Mouse (Mus musculus) midbrain, postnatal 0 days (tissue): Measurements from ENCODE around the gene Gm15517. TPM values are rescaled to one million over a fixed set of nuclear protein-coding genes. Genes with fewer than 3 reads are reported as not detected.

Source experiments
- ATAC-seq: fragments of 200-750 bp; cut with Nextera tagmentation; 2 replicates; pipeline ENCODE4 v1.8.0; 2017; ENCODE audit warnings: moderate number of reproducible peaks, mild to moderate bottlenecking, moderate TSS enrichment, moderate library complexity; ENCODE audit not compliant: low FRiP score
- DNase-seq: peaks from one replicate; pipeline ENCODE4 v3.0.0-alpha.2; 2015; ENCODE audit warnings: low spot score
- H3K27ac ChIP-seq: fragments of 300-500 bp; sonication (generic); 2 replicates; pipeline ENCODE4 v1.5.1; 2014; ENCODE audit warnings: low read depth, mild to moderate bottlenecking, low read length, mixed read lengths
- H3K27me3 ChIP-seq: fragments of 300-500 bp; sonication (generic); 2 replicates; pipeline ENCODE4 v1.6.1; 2014; ENCODE audit warnings: low read length, control low read depth, mixed read lengths; ENCODE audit not compliant: insufficient read depth
- H3K36me3 ChIP-seq: fragments of 300-500 bp; sonication (generic); 2 replicates; pipeline ENCODE4 v1.6.1; 2014; ENCODE audit warnings: low read length, control low read depth, mixed read lengths; ENCODE audit not compliant: insufficient read depth
- H3K4me1 ChIP-seq: fragments of 300-500 bp; sonication (generic); 2 replicates; pipeline ENCODE4 v1.6.1; 2014; ENCODE audit warnings: mild to moderate bottlenecking, control low read depth, antibody characterized with exemption, low read length, mixed read lengths; ENCODE audit not compliant: insufficient read depth
- H3K4me2 ChIP-seq: fragments of 300-500 bp; sonication (generic); 2 replicates; pipeline ENCODE4 v1.6.1; 2014; ENCODE audit warnings: low read depth, mild to moderate bottlenecking, low read length, mixed read lengths; ENCODE audit not compliant: poor library complexity, severe bottlenecking
- H3K4me3 ChIP-seq: fragments of 300-500 bp; sonication (generic); 2 replicates; pipeline ENCODE4 v1.5.1; 2014; ENCODE audit warnings: low read depth, mild to moderate bottlenecking, low read length, moderate library complexity
- H3K9ac ChIP-seq: fragments of 300-500 bp; sonication (generic); replicated peaks from 2 replicates; pipeline ENCODE4 v1.6.1; 2014; ENCODE audit warnings: mild to moderate bottlenecking, low read length, moderate library complexity, mixed read lengths; ENCODE audit not compliant: poor library complexity, severe bottlenecking
- H3K9me3 ChIP-seq: fragments of 300-500 bp; sonication (generic); 2 replicates; pipeline ENCODE4 v1.6.1; 2016; ENCODE audit warnings: low read length, control low read depth
- CTCF ChIP-seq: IDR thresholded peaks from 2 replicates; pipeline ENCODE4 v1.5.1; 2016; ENCODE audit warnings: antibody characterized with exemption, mild to moderate bottlenecking
- WGBS: fragments of 180-500 bp; shearing (Covaris S2); extraction: QIAGEN DNeasy Blood & Tissue Kit; methylation state at CpG from one replicate; pipeline ENCODE4 v1.1.7; 2014; 5-methylcytosine and 5-hydroxymethylcytosine counted together
- polyA plus RNA-seq: library from polyadenylated mRNA; unstranded; fragments of >200 nt; fragmentation: Nextera tagmentation; extraction: Ambion mirVana; gene quantifications from 2 replicates; pipeline ENCODE4 v1.2.1, GENCODE M21; 2015
- total RNA-seq: library from RNA; depleted of rRNA; stranded (reverse); fragments of >200 nt; gene quantifications from 2 replicates; pipeline ENCODE4 v1.2.3, GENCODE M21; 2014

The Gm15517 gene
- total and polyA plus RNA-seq, 2 experiments from 2014 or later: not detected

DNA sequence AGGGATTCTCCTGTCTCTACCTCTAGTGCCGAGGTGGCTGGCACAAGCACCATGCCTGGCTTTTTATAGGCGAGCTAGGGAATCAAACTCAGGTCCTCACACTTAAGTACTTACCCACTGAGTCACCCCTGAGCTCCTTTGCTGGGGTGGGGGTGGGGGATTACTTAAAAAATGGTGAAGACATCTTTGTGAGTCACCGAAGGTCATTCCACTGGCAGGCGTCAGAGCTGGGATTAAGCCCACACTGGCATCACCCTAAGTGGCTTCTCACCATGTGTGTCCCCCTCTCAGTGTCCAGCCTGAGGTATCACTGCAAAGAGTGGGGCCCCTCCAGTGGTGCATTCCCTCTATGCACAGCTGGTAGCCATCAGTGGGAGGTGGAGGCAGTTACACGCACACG, 837 bp upstream of the Gm15517 start:
- no peaks in the 10 kb centered on the region; the same call in 1 of the 2 replicates for H3K4me1 ChIP-seq
- no peak overlapping the region for H3K4me2 ChIP-seq
- no peaks in the 10 kb centered on the region for H3K9me3 ChIP-seq
- H3K9ac ChIP-seq: no peak overlapping the region
- no peaks in the 10 kb centered on the region for H3K27me3 ChIP-seq
- H3K4me3 ChIP-seq: no peak overlapping the region
- H3K36me3 ChIP-seq: no peaks in the 10 kb centered on the region
- no peak for TF ChIP-seq CTCF
- no peak overlapping the region for H3K27ac ChIP-seq
- DNase-seq: no peak
- ATAC-seq: no peak
- 71% methylated on average over 6 of the region's 6 CpGs for WGBS

DNA sequence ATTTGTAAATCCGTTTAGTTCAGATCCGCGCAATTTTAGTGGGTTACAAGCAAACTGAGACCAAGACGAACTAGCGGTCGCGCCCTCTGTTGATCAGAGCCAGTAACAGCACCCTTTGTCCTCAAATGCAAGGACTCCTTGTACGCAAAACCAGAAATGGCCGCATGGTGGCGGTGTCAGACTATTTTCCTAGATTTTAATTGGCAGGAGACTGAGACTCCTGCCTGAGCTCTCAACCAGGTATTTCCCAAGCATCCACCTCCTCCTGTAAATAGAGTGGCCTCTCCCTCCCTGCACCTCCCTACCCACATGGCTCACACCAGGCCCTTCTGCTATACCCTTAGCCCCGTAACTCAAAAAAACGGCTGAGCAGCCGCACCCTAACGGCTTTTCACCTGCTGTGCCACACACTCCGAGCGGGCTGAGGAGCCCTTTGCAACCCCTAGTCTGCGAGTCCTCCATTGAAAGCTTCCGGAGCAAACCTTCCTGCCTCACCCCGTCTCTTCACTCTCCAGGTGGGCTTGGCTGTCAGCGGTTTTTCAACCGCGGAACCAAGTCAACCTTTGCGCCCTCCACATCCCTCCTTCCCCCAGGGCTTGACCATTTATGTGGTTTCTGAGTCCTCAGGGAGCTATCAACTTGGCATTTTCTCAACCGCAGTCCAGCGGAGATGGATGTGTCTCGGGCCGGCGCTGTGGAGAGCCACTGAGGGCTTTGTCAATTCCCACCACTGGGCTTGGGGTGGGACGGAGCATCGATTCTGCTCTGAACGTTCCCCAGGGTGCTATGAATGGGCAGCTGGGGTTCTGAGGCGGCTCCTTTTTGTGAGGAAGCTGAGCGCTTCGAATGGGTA, 1.8 kb downstream of the Gm15517 start:
- ATAC-seq: peak; percentile 87
- H3K4me2 ChIP-seq: peak overlapping the region; percentile 67
- peak overlapping the region; percentile 36 for H3K4me3 ChIP-seq
- H3K9me3 ChIP-seq: no peaks in the 10 kb centered on the region
- peak overlapping the region; percentile 55 for H3K9ac ChIP-seq
- H3K4me1 ChIP-seq: no peaks in the 10 kb centered on the region; the same call in 1 of the 2 replicates
- peak; percentile 99 for TF ChIP-seq CTCF
- peak overlapping the region; percentile 57 for H3K27ac ChIP-seq
- peak; percentile 98 for DNase-seq
- WGBS: 1% methylated on average over 34 of the region's 34 CpGs
- no peaks in the 10 kb centered on the region for H3K27me3 ChIP-seq
- H3K36me3 ChIP-seq: no peaks in the 10 kb centered on the region

DNA sequence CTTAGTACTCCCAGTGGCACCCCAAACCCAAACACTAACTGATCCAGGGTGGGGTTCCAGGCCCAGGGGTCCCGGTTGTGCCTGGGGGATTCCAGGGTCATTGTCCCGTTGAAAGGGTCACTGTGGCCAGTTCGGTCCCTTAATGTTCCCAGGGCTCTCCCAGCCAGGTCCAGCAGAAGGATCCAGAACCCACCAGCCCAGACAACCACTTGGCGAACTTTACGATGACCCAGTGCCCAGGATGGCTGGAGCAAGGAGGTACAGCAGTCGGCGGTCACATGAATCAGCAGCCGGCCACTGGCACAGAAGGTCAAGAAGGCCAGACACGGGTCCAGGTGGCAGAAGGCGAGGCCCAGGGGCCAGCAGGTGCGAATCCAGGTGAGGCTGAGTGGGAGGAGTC, 6.9 kb downstream of the Gm15517 start:
- no peak overlapping the region for H3K27ac ChIP-seq
- DNase-seq (no peak), ATAC-seq (no peak)
- H3K27me3 ChIP-seq: no peaks in the 10 kb centered on the region
- no peak overlapping the region for H3K4me2 ChIP-seq
- H3K9ac ChIP-seq: no peak overlapping the region
- no peak overlapping the region for H3K4me3 ChIP-seq
- 80% methylated on average over 11 of the region's 11 CpGs for WGBS
- no peaks in the 10 kb centered on the region; the same call in 1 of the 2 replicates for H3K4me1 ChIP-seq
- no peak for TF ChIP-seq CTCF
- no peaks in the 10 kb centered on the region for H3K9me3 ChIP-seq
- no peaks in the 10 kb centered on the region for H3K36me3 ChIP-seq

DNA sequence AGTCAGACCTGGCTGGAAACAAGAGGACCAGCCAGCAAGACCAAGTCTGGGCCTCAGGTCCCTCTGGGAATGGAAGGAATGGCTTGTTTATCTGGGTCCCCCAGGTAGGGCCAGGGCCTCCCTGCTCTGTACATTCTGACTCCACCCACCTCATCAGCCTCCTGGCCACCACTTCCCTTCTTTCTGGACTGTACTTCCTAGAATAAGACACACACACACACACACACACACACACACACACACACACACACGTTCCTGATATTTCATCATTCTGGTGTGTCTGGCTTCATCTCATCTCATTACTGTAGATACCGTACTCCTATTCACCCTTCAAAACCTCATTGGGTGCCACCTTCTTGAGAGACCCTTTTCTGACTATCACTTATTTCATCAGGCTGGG, 8.2 kb downstream of the Gm15517 start:
- no peak for TF ChIP-seq CTCF
- ATAC-seq: no peak
- Histone ChIP-seq H3K4me2 (no peak overlapping the region), H3K9me3 (no peaks in the 10 kb centered on the region), H3K27me3 (0 out of 2 replicates have a peak, but pooled peaks cover 3% of the 10 kb centered on the region), H3K4me3 (no peak overlapping the region), H3K9ac (no peak overlapping the region), H3K36me3 (no peaks in the 10 kb centered on the region), H3K4me1 (no peaks in the 10 kb centered on the region), H3K27ac (no peak overlapping the region)
- WGBS: 88% methylated on average over 2 of the region's 2 CpGs
- no peak for DNase-seq

DNA sequence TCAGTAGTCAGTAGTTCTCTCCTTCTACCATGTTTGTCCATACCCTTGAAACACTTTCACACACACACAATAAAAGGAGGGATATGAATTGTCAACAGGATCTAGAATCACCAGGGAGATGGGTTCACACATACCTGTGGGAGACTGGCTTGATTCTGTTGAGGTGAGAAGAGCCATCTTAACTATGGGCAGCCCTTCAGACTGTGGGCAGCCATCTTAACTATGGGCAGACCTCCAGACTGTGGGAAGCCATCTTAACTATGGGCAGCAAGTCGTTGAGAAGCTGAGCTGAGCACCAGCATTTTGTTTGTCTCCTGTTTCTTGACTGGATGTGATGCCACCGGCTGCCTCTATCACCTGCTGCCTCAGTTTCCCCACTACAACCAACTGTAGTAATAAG, 10.1 kb downstream of the Gm15517 start:
- 67% methylated on average over 2 of the region's 2 CpGs for WGBS
- DNase-seq (peak; percentile 68), ATAC-seq (peak; percentile 53; the same call in 1 of the 2 replicates)
- Histone ChIP-seq H3K27me3 (0 out of 2 replicates have a peak, but pooled peaks cover 4% of the 10 kb centered on the region), H3K9me3 (no peaks in the 10 kb centered on the region), H3K4me3 (no peak overlapping the region), H3K36me3 (no peaks in the 10 kb centered on the region), H3K4me2 (no peak overlapping the region), H3K9ac (no peak overlapping the region), H3K4me1 (no peaks in the 10 kb centered on the region), H3K27ac (no peak overlapping the region)
- no peak for TF ChIP-seq CTCF

DNA sequence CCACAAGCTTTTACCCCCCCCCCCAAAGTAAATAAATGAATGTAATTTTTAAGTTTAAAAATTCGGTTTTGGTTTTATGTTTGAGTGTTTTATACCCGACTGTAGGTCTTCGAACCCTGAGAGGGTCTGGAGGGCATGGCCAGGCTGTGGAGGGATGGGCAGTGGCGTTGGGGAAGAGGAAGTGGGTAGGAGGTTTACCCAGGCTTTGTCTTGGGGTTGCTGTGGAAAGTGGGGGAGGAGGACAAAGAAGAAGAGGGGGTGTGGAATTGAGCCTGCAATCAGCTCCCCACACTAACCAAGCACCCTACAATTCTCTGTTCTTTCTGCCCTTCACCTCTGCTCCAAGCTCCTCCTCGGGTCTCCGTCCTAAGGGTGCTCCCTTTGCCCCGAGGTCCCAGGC, 11.3 kb downstream of the Gm15517 start:
- Histone ChIP-seq H3K27ac (no peak overlapping the region), H3K27me3 (0 out of 2 replicates have a peak, but pooled peaks cover 4% of the 10 kb centered on the region), H3K36me3 (no peaks in the 10 kb centered on the region), H3K9me3 (no peaks in the 10 kb centered on the region), H3K4me1 (no peaks in the 10 kb centered on the region), H3K9ac (no peak overlapping the region), H3K4me3 (no peak overlapping the region), H3K4me2 (no peak overlapping the region)
- DNase-seq (no peak), ATAC-seq (no peak)
- TF ChIP-seq CTCF: no peak
- WGBS: 92% methylated on average over 7 of the region's 7 CpGs
